ENCODE assay signal across 14 mouse cellular contexts in the genomic region with DNA sequence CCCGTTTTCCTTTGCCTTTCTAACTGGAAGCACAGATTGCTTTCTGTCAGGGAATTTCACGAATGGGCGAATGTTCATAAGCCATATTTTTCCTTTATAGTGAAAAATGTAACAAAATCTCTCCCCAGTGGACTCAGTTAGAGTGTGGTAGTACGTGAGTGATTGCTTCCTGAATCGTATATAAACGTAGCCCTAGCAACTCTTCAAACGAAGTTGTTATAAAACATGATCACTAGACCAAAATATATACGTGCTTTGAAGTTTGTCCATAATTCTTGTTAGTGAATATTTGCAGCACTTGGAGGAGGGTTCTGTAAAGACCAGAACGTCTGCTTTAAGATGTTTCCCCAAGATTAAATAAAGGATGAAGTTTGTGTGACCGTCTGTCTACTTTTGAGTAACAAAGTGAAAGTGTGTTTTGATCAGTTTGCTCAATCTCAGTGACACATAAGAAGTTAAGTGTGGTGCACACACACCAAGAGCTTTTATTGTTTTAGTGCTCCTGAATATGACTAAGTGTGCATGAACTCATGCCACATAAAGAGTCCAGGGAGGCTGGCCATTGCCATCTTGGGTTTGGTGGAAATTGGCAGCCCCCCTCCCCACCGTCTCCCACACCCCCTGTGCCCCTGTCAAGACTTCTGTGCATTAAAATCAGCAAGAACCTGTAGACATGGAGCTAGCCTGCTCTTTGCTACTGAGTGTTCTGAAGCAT. TPM values are rescaled to one million over a fixed set of nuclear protein-coding genes. Genes with fewer than 3 reads are reported as not detected.
DNase-seq lines count a peak whose midpoint lies in the region; ATAC-seq and TF ChIP-seq lines count a peak whose summit lies in the region.
"Had no signal": no experiment of that assay in that cellular context is flagged by ENCODE, and none has a peak within 500 bp of the region (broad histone marks: within the 10 kb centered on the region; RNA-seq: fewer than 3 reads in every experiment).

No protein-coding gene starts in this region.

- intact Hi-C loops in left cerebral cortex, postnatal 14 days (cut with DNase I): no loop called here

- H3K36me3 ChIP-seq in embryonic facial prominence, embryonic 13.5 days: no peaks in the 10 kb centered on the region; the same call in 1 of the 2 replicates
- no peaks in the 10 kb centered on the region; the same call in 1 of the 2 replicates for H3K36me3 ChIP-seq in embryonic facial prominence, embryonic 10.5 days (replicated peaks)
- H3K36me3 ChIP-seq in lung, embryonic 14.5 days (ENCODE audit: insufficient read depth): no peaks in the 10 kb centered on the region
- peaks cover 5% of the 10 kb centered on the region; the same call in 1 of the 2 replicates for H3K36me3 ChIP-seq in limb, embryonic 13.5 days
- no peaks in the 10 kb centered on the region for H3K36me3 ChIP-seq in stomach, postnatal 0 days (ENCODE audit: control insufficient read depth, insufficient read depth, low read length)
- H3K36me3 ChIP-seq: neural tube, embryonic 13.5 days had no signal

- TF ChIP-seq EP300 in stomach, postnatal 0 days (optimal IDR thresholded peaks at IDR 0.05): no peak

- no peaks in the 10 kb centered on the region for H3K27me3 ChIP-seq in embryonic facial prominence, embryonic 13.5 days
- no peaks in the 10 kb centered on the region for H3K27me3 ChIP-seq in embryonic facial prominence, embryonic 10.5 days (replicated peaks; ENCODE audit: low read depth, poor library complexity, severe bottlenecking)
- H3K27me3 ChIP-seq in lung, embryonic 14.5 days (ENCODE audit: insufficient read depth, low read length): no peaks in the 10 kb centered on the region
- H3K27me3 ChIP-seq in limb, embryonic 13.5 days: no peaks in the 10 kb centered on the region
- H3K27me3 ChIP-seq in stomach, postnatal 0 days (ENCODE audit: control insufficient read depth, insufficient read depth, low read length): no peaks in the 10 kb centered on the region
- H3K27me3 ChIP-seq: heart, embryonic 13.5 days; neural tube, embryonic 13.5 days had no signal

- no peak for ATAC-seq in embryonic facial prominence, embryonic 13.5 days (ENCODE audit: insufficient number of reproducible peaks, insufficient read depth, low FRiP score, low TSS enrichment, low read depth)
- ATAC-seq in lung, embryonic 14.5 days (ENCODE audit: insufficient read depth): no peak
- ATAC-seq in limb, embryonic 13.5 days (ENCODE audit: low FRiP score, low read depth): no peak
- ATAC-seq in stomach, postnatal 0 days (ENCODE audit: low FRiP score, low TSS enrichment): 0 out of 2 replicates have a peak, but pooled peaks have one; percentile 52
- no peak for ATAC-seq in cerebellum, adult (ENCODE audit: insufficient number of reproducible peaks, low FRiP score, low TSS enrichment)
- ATAC-seq: hindbrain, postnatal 0 days; midbrain, embryonic 16.5 days had no signal

- no peak overlapping the region for H3K4me3 ChIP-seq in embryonic facial prominence, embryonic 13.5 days
- no peak overlapping the region for H3K4me3 ChIP-seq in embryonic facial prominence, embryonic 10.5 days
- no peak overlapping the region for H3K4me3 ChIP-seq in lung, embryonic 14.5 days (ENCODE audit: low read depth, low read length)
- no peak overlapping the region for H3K4me3 ChIP-seq in limb, embryonic 13.5 days
- 0 out of 2 replicates have a peak overlapping the region, but pooled peaks have one; percentile 1 for H3K4me3 ChIP-seq in stomach, postnatal 0 days (ENCODE audit: low read depth, low read length)
- H3K4me3 ChIP-seq: forebrain, embryonic 10.5 days; heart, embryonic 13.5 days; neural tube, embryonic 13.5 days had no signal

- H3K27ac ChIP-seq in embryonic facial prominence, embryonic 13.5 days: 0 out of 2 replicates have a peak overlapping the region, but pooled peaks have one; percentile 33
- H3K27ac ChIP-seq in embryonic facial prominence, embryonic 10.5 days (replicated peaks): no peak overlapping the region
- 0 out of 2 replicates have a peak overlapping the region, but pooled peaks have one; percentile 15 for H3K27ac ChIP-seq in lung, embryonic 14.5 days (ENCODE audit: low read depth)
- H3K27ac ChIP-seq in limb, embryonic 13.5 days: no peak overlapping the region; the same call in 1 of the 2 replicates
- H3K27ac ChIP-seq in stomach, postnatal 0 days (replicated peaks): no peak overlapping the region
- H3K27ac ChIP-seq: forebrain, embryonic 10.5 days; hindbrain, postnatal 0 days; neural tube, embryonic 13.5 days had no signal

- 50% methylated on average over 11 of the region's 11 CpGs for WGBS in embryonic facial prominence, embryonic 13.5 days
- WGBS in embryonic facial prominence, embryonic 10.5 days: 81% methylated on average over 11 of the region's 11 CpGs
- 22% methylated on average over 11 of the region's 11 CpGs for WGBS in lung, embryonic 14.5 days
- 30% methylated on average over 11 of the region's 11 CpGs for WGBS in limb, embryonic 13.5 days
- 29% methylated on average over 11 of the region's 11 CpGs for WGBS in stomach, postnatal 0 days

- H3K9ac ChIP-seq in embryonic facial prominence, embryonic 13.5 days: no peak overlapping the region
- H3K9ac ChIP-seq in lung, embryonic 14.5 days: no peak overlapping the region
- H3K9ac ChIP-seq in limb, embryonic 13.5 days: no peak overlapping the region
- H3K9ac ChIP-seq in stomach, postnatal 0 days (ENCODE audit: low read length): no peak overlapping the region; the same call in 1 of the 2 replicates
- H3K9ac ChIP-seq: neural tube, embryonic 13.5 days had no signal

- TF ChIP-seq CTCF in lung, embryonic 14.5 days (IDR thresholded peaks at IDR 0.05; ENCODE audit: low read depth): no peak
- no peak for TF ChIP-seq CTCF in stomach, postnatal 0 days (IDR thresholded peaks at IDR 0.05; ENCODE audit: low read depth)

- no peak overlapping the region for H3K4me2 ChIP-seq in embryonic facial prominence, embryonic 13.5 days
- peak overlapping the region; percentile 19; the same call in 1 of the 2 replicates for H3K4me2 ChIP-seq in lung, embryonic 14.5 days
- peak overlapping the region; percentile 23 for H3K4me2 ChIP-seq in limb, embryonic 13.5 days (replicated peaks)
- H3K4me2 ChIP-seq in stomach, postnatal 0 days (replicated peaks; ENCODE audit: low read depth): no peak overlapping the region; the same call in 1 of the 2 replicates
- H3K4me2 ChIP-seq: heart, embryonic 13.5 days; neural tube, embryonic 13.5 days had no signal

- no peaks in the 10 kb centered on the region for H3K9me3 ChIP-seq in embryonic facial prominence, embryonic 13.5 days
- peaks cover 4% of the 10 kb centered on the region; the same call in 1 of the 2 replicates for H3K9me3 ChIP-seq in embryonic facial prominence, embryonic 10.5 days
- no peaks in the 10 kb centered on the region for H3K9me3 ChIP-seq in lung, embryonic 14.5 days (ENCODE audit: low read depth, low read length)
- H3K9me3 ChIP-seq in limb, embryonic 13.5 days: no peaks in the 10 kb centered on the region; the same call in 1 of the 2 replicates
- no peaks in the 10 kb centered on the region for H3K9me3 ChIP-seq in stomach, postnatal 0 days (ENCODE audit: control insufficient read depth, low read length)
- H3K9me3 ChIP-seq: neural tube, embryonic 13.5 days had no signal

- DNase-seq in embryonic facial prominence, embryonic 10.5 days (ENCODE audit: low spot score): no peak
- peak; percentile 54 for DNase-seq in lung, embryonic 14.5 days
- DNase-seq in lung, postnatal 36 days: no peak
- DNase-seq in stomach, postnatal 0 days (ENCODE audit: low spot score): no peak
- no peak for DNase-seq in left cerebral cortex, postnatal 14 days (ENCODE audit: low spot score in 2 of 2)
- DNase-seq: heart, postnatal 4 days had no signal

- peaks cover 32% of the 10 kb centered on the region for H3K4me1 ChIP-seq in embryonic facial prominence, embryonic 13.5 days
- H3K4me1 ChIP-seq in embryonic facial prominence, embryonic 10.5 days: peaks cover 13% of the 10 kb centered on the region
- peaks cover 23% of the 10 kb centered on the region for H3K4me1 ChIP-seq in lung, embryonic 14.5 days (ENCODE audit: insufficient read depth)
- peaks cover 45% of the 10 kb centered on the region for H3K4me1 ChIP-seq in limb, embryonic 13.5 days
- H3K4me1 ChIP-seq in stomach, postnatal 0 days (replicated peaks; ENCODE audit: control insufficient read depth, insufficient read depth): no peaks in the 10 kb centered on the region

RNA-seq across cellular contexts. Expression of gene Sertad2, which starts 16.3 kb away (rescaled TPM):
- 40.5 and 47.9 TPM in 2 replicates for polyA plus RNA-seq in embryonic facial prominence, embryonic 13.5 days (2015; fragmentation: Nextera tagmentation; extraction: Ambion mirVana)
- 29.6 and 33.2 TPM in 2 replicates for polyA plus RNA-seq in embryonic facial prominence, embryonic 10.5 days (2016; fragmentation: Nextera tagmentation; extraction: Ambion mirVana)
- 44.0 and 45.8 TPM in 2 replicates for polyA plus RNA-seq in lung, embryonic 14.5 days (2014; fragmentation: Nextera tagmentation; extraction: Ambion mirVana)
- 50.9 and 55.0 TPM in 2 replicates for polyA plus RNA-seq in limb, embryonic 13.5 days (2015; fragmentation: Nextera tagmentation; extraction: Ambion mirVana)
- polyA plus RNA-seq in stomach, postnatal 0 days (2015; fragmentation: Nextera tagmentation; extraction: Ambion mirVana): 28.3 and 29.9 TPM in 2 replicates
- total RNA-seq in left cerebral cortex, postnatal 14 days (2021): 10 to 100 TPM; 19.8 to 22.4 TPM

Comparison
In these comparisons a context has a peak if more than half of its experiments do, and no peak if none do; other contexts are left out.
1. H3K27ac ChIP-seq: peak in embryonic facial prominence, embryonic 13.5 days (single experiment) and lung, embryonic 14.5 days (single experiment); none in embryonic facial prominence, embryonic 10.5 days (single experiment), limb, embryonic 13.5 days (single experiment) and stomach, postnatal 0 days (single experiment).
2. H3K4me2 ChIP-seq: peak in lung, embryonic 14.5 days (single experiment) and limb, embryonic 13.5 days (single experiment); none in embryonic facial prominence, embryonic 13.5 days (single experiment) and stomach, postnatal 0 days (single experiment).